Mouse (Mus musculus) adrenal gland, postnatal 10 days (tissue): Measurements from ENCODE around the gene Ptprm. TPM values are rescaled to one million over a fixed set of nuclear protein-coding genes. Genes with fewer than 3 reads are reported as not detected.
A peak's percentile ranks its signal among the peaks of the same experiment; 100 is the strongest.

ENCODE experiments used
- DNase-seq: peaks from one replicate; pipeline ENCODE4 v3.0.0; 2021; ENCODE audit warnings: mixed read lengths
- total RNA-seq, 2 experiments: library from RNA; stranded (reverse); gene quantifications; 2 replicates each; pipeline ENCODE4 v1.2.3; 2021

Gene Ptprm
- total RNA-seq, 2 experiments from 2014 or later = 41.0 to 56.9 TPM

- DNase-seq = no peak
These were observed 482.9 kb downstream of the Ptprm start for GRCm38 (mm10) chr17:66871396-66871795.

DNA sequence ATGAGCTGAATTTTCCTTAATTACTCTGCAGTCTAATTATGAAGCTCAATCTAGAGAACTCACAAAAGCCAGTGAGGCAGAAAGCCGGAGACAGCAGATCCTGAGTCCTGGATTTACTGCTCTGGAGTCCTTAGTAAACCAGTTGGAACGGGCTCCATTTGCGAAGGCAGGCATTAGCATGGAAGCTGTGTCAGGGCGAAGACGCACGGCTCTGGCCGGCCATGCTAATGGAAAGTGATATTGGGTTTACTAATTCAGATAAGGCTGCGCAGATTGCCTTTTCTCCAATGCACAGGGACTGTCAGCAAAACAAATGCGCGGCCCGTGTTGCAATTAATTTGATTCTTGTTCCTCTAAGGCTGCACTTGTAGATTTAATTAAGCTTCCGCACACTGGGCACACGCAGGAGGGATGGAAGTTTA lies 484.7 kb downstream of the Ptprm start:
- DNase-seq = no peak

DNA sequence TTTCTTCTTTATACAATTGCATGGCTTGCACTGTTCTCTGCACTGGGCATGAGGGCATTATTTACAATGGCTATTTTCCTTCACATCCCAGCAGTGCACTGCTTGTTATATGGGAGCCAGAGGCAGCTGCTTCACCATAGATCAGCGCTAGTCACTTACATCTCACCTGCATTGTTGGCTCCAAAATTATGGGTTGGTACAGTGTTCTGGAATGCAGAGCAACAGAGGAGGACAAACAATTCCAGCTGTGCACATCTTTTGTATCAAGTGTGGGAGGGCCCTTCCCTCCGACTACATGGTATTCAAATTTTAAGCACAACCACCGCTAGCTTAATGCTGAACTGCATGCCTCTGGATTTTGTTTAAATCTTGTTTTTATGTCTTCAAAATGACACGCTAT lies 489.8 kb downstream of the Ptprm start:
- DNase-seq = no peak

DNA sequence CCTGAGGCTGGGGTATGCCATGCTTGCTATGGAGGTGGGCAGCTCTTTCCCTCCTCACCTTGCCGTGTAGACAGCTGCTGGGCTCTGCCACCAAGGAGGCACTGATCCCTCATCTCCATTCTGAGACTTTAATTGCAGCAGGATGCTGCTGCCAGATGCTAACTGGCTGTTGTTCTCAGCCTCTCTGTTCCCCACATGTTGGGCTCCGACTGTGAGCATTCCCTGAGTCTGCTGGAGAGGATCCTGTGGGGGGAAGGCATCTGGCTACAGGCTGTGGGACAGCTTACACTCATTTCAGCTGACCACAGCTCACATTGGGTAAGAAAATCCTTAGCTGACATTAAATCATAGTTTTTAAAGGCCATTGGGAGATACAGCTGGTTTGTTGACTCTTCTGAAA lies 492.7 kb downstream of the Ptprm start:
- DNase-seq = no peak

- peak; percentile 35 for DNase-seq
These were observed 495.5 kb downstream of the Ptprm start for GRCm38 (mm10) chr17:66858757-66859156.

GRCm38 (mm10) chr17:66852496-66852895 lies 501.8 kb downstream of the Ptprm start:
- DNase-seq = no peak

GRCm38 (mm10) chr17:66847011-66847410 lies 507.2 kb downstream of the Ptprm start:
- DNase-seq = peak; percentile 8

DNA sequence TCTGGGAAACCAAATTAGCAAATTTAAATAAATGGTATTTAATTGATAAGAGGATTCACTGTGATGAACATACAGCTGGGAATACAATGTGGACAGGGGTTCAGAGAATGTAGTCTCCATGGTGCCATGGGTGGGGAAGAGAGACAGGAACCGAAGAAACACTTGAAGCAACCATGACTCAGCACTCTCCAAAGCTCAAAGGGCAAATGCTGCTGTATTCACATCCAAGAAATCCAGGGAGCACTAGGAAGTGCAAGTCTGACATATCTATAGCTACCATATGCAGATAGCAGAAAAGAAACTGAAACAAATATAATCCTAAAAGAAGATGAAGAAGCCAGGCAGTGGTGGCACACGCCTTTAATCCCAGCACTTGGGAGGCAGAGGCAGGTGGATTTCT lies 531.9 kb downstream of the Ptprm start:
- DNase-seq = no peak

- no peak for DNase-seq
These were observed 536.9 kb downstream of the Ptprm start for GRCm38 (mm10) chr17:66817380-66817779.

GRCm38 (mm10) chr17:66815921-66816320 lies 538.3 kb downstream of the Ptprm start:
- DNase-seq = no peak

DNA sequence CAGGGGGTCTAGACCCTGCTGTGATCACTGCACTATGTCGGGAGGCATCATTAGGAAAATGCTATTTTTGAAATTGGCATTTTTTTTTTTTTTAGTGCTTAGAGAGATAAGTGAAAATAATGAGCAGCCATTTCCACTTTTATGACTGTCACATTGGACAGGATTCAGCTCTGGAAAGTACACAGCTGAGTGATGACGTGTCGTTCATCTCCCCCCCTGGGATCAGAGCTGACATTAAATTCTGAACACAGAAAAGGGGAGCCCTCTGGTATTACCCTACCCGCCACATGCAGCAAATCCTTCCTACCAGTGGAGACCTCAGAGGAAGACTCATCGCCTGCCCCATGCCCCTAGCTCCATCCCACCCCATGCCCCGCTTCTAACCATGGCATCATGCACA lies 540.5 kb downstream of the Ptprm start:
- no peak for DNase-seq

DNA sequence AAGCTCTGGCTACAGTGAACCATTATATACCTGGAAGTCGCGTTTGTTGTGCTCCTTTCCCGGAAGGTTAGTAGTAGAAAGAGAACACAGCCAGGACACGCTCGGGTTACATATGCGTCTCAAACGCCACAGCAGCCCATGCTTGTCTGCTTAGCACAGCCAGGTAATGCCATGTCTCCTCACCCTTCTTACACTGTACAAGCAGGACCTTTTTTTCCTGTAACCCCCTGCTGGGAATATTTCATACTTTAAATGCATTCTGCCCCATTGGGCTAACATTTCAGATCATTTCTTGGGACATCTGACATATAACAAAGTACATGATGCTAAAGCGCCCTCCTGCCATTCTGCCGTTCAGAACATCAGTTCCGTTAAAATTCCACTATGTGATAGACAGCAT lies 540.9 kb downstream of the Ptprm start:
- DNase-seq = no peak

DNA sequence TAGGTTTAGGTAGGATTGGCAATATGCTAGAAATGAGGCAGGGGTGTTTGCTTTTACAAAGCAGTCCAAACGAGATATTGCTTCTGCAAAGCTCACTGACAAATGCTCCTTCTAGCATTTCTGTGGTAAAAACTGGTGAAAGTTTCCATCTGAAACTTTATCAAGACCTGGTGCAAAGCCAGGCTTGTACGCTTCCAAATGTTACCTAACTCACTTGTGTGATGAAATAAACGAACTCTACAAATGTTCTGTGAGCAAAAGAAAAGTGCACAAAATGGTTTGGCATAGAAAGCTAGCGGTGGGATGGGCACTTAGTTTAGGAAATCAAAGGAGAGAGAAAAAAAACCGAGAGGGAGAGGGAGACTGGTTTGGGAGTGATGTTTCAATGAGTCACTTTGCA lies 544.5 kb downstream of the Ptprm start:
- DNase-seq = peak; percentile 26

GRCm38 (mm10) chr17:66808186-66808585 lies 546.1 kb downstream of the Ptprm start:
- no peak for DNase-seq

DNA sequence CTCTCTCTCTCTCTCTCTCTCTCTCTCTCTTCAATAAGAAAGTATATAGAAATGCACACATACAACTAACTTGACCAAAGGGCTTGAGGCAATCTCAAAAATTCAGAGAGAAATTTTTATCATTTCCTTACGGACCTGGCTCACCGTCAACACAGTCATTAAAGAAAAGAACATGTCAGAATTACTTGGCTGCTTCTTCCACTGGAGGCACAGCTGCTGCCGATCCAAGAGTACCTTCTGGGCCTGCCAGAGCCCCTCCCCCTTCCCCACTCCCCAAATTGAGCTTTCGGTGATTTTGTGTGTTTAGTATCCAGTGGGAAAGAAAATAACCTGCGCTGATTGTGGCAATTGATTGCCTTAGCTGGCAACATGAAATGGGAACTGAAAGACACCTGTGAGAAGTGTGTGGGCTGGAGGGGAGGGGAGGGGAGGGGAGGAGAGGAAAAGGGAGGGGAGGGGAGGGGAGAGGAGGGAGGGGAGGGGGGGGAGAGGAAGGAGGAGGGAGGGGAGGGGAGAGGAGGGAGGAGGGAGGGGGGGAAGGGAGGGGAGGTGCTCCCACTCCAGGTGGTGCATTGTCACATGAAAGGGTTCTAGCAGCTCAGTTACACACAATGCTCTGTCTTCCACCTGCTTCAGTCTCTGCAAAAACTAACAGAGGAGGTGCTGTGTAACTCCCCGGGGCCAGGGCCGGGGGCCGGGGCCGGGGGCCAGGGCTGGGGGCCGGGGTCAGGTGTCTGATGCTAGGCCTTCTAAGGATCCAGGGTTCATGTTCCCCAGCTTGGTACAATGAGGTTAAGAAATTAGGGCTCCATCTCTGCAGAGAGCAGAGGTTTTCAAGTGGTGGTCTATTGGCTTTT lies 552.2 kb downstream of the Ptprm start:
- no peak for DNase-seq

- DNase-seq = no peak
These were observed 554.0 kb downstream of the Ptprm start for GRCm38 (mm10) chr17:66800231-66800630.

DNA sequence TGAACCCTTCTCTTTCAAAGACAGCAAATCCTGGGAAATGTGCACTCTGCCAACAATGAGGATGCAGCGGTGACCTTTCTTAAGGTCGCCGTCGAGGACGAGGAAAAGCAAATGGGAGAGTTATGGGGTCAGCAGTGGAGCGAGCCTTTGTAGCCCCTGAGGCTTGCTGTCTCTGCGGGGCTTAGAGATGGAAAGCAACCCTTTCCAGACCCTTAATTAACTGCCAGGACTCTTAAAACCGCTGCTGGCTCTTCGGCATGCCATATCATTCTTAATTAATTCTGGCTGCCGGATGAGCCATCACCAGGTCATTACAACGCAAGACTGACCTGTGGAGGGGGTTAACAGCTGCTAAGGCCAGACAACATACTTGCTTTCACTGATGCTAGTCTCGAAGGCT lies 568.1 kb downstream of the Ptprm start:
- DNase-seq = no peak

- no peak for DNase-seq
These were observed 568.7 kb downstream of the Ptprm start for GRCm38 (mm10) chr17:66785586-66785985.

DNA sequence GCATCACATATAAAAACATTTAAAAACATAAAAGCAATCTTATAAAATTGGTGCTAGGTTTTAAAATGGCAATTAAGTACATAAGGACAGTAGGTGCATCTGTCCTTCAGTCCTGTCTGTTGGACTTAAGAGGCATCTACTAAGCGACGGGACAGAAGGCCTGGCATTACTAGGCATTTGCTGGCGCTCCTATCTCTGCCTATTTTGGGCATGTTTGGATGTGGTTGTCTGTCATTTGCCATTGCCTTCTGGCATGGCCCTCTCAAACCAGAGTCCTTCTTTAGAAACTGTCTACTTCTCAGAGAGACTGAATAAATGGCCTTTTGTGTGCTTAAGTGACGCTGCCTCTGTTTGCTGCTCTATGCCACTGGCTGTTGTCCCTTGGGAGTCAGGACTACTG lies 570.7 kb downstream of the Ptprm start:
- DNase-seq = no peak

DNA sequence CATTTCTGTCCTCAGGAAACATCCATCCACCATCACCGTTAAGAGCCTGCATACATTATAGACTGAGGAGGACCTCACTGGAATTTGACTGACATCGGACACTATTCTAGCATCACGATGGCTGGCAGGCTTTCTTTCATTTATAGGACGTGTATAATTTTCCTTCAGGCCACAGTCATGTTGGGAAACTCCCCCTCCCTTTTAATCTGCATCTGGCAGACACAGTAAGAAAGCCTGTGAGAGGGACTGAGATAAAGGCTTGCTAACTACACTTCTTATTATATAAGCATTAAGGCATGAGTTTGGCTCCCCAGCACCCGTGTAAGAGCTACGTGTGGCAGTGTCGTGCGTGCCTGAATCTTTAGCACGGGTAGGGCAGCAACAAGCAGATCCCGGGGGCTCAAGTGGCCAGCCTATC lies 571.2 kb downstream of the Ptprm start:
- no peak for DNase-seq

DNA sequence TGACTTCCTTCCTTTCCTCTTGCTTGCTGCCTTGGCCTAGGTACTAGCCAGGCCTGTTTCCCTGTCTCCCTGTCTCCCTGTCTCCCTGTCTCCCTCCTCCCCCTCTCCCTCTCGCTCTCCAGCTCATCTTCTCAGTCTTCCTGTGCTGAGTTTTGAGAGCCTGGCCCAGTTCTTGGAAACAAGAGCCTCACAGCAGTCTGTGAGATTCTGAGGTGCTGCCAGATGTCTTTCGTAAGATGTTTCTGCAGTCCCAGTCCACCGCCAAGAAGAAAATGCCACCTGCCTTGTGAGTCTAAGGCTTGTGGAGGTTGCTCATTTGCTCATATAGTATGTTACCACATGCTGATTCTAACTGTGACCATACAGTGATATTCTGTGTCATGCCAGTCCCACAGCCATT lies 572.3 kb downstream of the Ptprm start:
- no peak for DNase-seq

- DNase-seq = no peak
These were observed 575.2 kb downstream of the Ptprm start for GRCm38 (mm10) chr17:66779026-66779425.

- no peak for DNase-seq
These were observed 584.6 kb downstream of the Ptprm start for GRCm38 (mm10) chr17:66769365-66770363.
